Mouse (Mus musculus) MEL (cell line): ENCODE measurements around the gene Wdr46. TPM values are rescaled to one million over a fixed set of nuclear protein-coding genes. Genes with fewer than 3 reads are reported as not detected.

Experiments
- polyA plus RNA-seq, 2 experiments: library from polyadenylated mRNA; stranded (reverse) in 1 of 2; unstranded in 1 of 2; fragments of >175 nt in 1 of 2; fragments of >200 nt in 1 of 2; gene quantifications; 2 replicates each; pipeline versions ENCODE4 v1.2.1 to v1.2.4; 2012; ENCODE audit warnings: low replicate concordance in 2 of 2, low read depth in 1 of 2; ENCODE audit not compliant: insufficient read length in 2 of 2, insufficient read depth in 1 of 2, missing spikeins in 1 of 2
- total RNA-seq: library from RNA; depleted of rRNA; stranded (reverse); fragments of 300-350 nt; gene quantifications from 2 replicates; pipeline ENCODE4 v1.2.3, GENCODE M21; 2012; rRNA removed

Wdr46 gene
- total and polyA plus RNA-seq, 3 experiments: 100 to 131 TPM; not detected in 1

Other genes starting within 250 kb of the Wdr46 start
Only the 30 nearest of the 31 such genes appear.
- gene March2, start 222.0 kb upstream of the Wdr46 start, total RNA-seq: 7.2 and 10.9 TPM in 2 replicates
- gene March2, start 222.0 kb upstream of the Wdr46 start, polyA plus RNA-seq: 10 to 100 TPM in 1 of 2 experiments, not detected in 1; 18.8 TPM
- 24.0 and 26.3 TPM in 2 replicates for gene Rab11b, start 180.1 kb upstream of the Wdr46 start, total RNA-seq
- gene Rab11b, start 180.1 kb upstream of the Wdr46 start, polyA plus RNA-seq: 100 to 1,000 TPM in 1 of 2 experiments, not detected in 1; 105 TPM
- gene Angptl4, start 158.8 kb upstream of the Wdr46 start, total RNA-seq: 11.7 and 13.5 TPM in 2 replicates
- gene Angptl4, start 158.8 kb upstream of the Wdr46 start, polyA plus RNA-seq: 10 to 100 TPM in 1 of 2 experiments, not detected in 1; 15.8 TPM
- 5.0 and 5.2 TPM in 2 replicates for gene Kank3, start 130.1 kb upstream of the Wdr46 start, total RNA-seq
- 1 to 10 TPM in 1 of 2 experiments, not detected in 1; 5.5 TPM for gene Kank3, start 130.1 kb upstream of the Wdr46 start, polyA plus RNA-seq
- gene Rps28, start 116.1 kb upstream of the Wdr46 start, total RNA-seq: 3,378 and 3,556 TPM in 2 replicates
- 1,000 to 10,000 TPM in 1 of 2 experiments, 100 to 1,000 TPM in 1; 994 to 2,154 TPM for gene Rps28, start 116.1 kb upstream of the Wdr46 start, polyA plus RNA-seq
- 359 and 370 TPM in 2 replicates for gene Ndufa7, start 116.1 kb upstream of the Wdr46 start, total RNA-seq
- gene Ndufa7, start 116.1 kb upstream of the Wdr46 start, polyA plus RNA-seq: 100 to 1,000 TPM in 1 of 2 experiments, not detected in 1; 326 TPM
- 38.5 and 48.5 TPM in 2 replicates for gene Cd320, start 97.6 kb upstream of the Wdr46 start, total RNA-seq
- 10 to 100 TPM in 1 of 2 experiments, not detected in 1; 45.6 TPM for gene Cd320, start 97.6 kb upstream of the Wdr46 start, polyA plus RNA-seq
- not detected in 2 replicates for gene Gm7029, start 66.8 kb upstream of the Wdr46 start, total RNA-seq
- not detected for gene Gm7029, start 66.8 kb upstream of the Wdr46 start, polyA plus RNA-seq
- 17.1 and 20.6 TPM in 2 replicates for gene Kifc1, start 50.0 kb upstream of the Wdr46 start, total RNA-seq
- 10 to 100 TPM in 1 of 2 experiments, not detected in 1; 53.5 TPM for gene Kifc1, start 50.0 kb upstream of the Wdr46 start, polyA plus RNA-seq
- not detected in 2 replicates for gene Platr17, start 35.5 kb upstream of the Wdr46 start, total RNA-seq
- gene Platr17, start 35.5 kb upstream of the Wdr46 start, polyA plus RNA-seq: not detected
- gene Daxx, start 31.2 kb upstream of the Wdr46 start, total RNA-seq: 39.6 and 40.6 TPM in 2 replicates
- gene Daxx, start 31.2 kb upstream of the Wdr46 start, polyA plus RNA-seq: 10 to 100 TPM in 1 of 2 experiments, not detected in 1; 68.0 TPM
- 14.7 and 24.3 TPM in 2 replicates for gene Tapbp, start 24.8 kb upstream of the Wdr46 start, total RNA-seq
- gene Tapbp, start 24.8 kb upstream of the Wdr46 start, polyA plus RNA-seq: 10 to 100 TPM in 1 of 2 experiments, not detected in 1; 33.3 TPM
- gene Zbtb22, start 24.8 kb upstream of the Wdr46 start, total RNA-seq: 18.6 and 20.2 TPM in 2 replicates
- gene Zbtb22, start 24.8 kb upstream of the Wdr46 start, polyA plus RNA-seq: 10 to 100 TPM in 1 of 2 experiments, not detected in 1; 30.0 TPM
- 19.0 and 24.9 TPM in 2 replicates for gene Rgl2, start 11.1 kb upstream of the Wdr46 start, total RNA-seq
- gene Rgl2, start 11.1 kb upstream of the Wdr46 start, polyA plus RNA-seq: 10 to 100 TPM in 1 of 2 experiments, not detected in 1; 43.6 TPM
- 189 and 239 TPM in 2 replicates for gene Pfdn6, start 317 bp upstream of the Wdr46 start, total RNA-seq
- gene Pfdn6, start 317 bp upstream of the Wdr46 start, polyA plus RNA-seq: 100 to 1,000 TPM in 1 of 2 experiments, not detected in 1; 222 TPM
- gene B3galt4, start 10.8 kb downstream of the Wdr46 start, total RNA-seq: 2.2 and 2.5 TPM in 2 replicates
- gene B3galt4, start 10.8 kb downstream of the Wdr46 start, polyA plus RNA-seq: 1 to 10 TPM in 1 of 2 experiments, not detected in 1; 2.9 TPM
- 20.6 and 23.6 TPM in 2 replicates for gene Vps52, start 15.2 kb downstream of the Wdr46 start, total RNA-seq
- 10 to 100 TPM in 1 of 2 experiments, not detected in 1; 40.7 TPM for gene Vps52, start 15.2 kb downstream of the Wdr46 start, polyA plus RNA-seq
- gene Rps18, start 15.3 kb downstream of the Wdr46 start, total RNA-seq: 252 and 286 TPM in 2 replicates
- gene Rps18, start 15.3 kb downstream of the Wdr46 start, polyA plus RNA-seq: 1,000 to 10,000 TPM in 1 of 2 experiments, not detected in 1; 1,183 TPM
- 81.1 and 87.9 TPM in 2 replicates for gene H2-K1, start 59.7 kb downstream of the Wdr46 start, total RNA-seq
- gene H2-K1, start 59.7 kb downstream of the Wdr46 start, polyA plus RNA-seq: 100 to 1,000 TPM in 1 of 2 experiments, not detected in 1; 113 TPM
- gene Ring1, start 84.0 kb downstream of the Wdr46 start, total RNA-seq: 12.4 and 18.3 TPM in 2 replicates
- gene Ring1, start 84.0 kb downstream of the Wdr46 start, polyA plus RNA-seq: 10 to 100 TPM in 1 of 2 experiments, not detected in 1; 28.4 TPM
- 19.6 and 24.1 TPM in 2 replicates for gene H2-Ke6, start 87.4 kb downstream of the Wdr46 start, total RNA-seq
- gene H2-Ke6, start 87.4 kb downstream of the Wdr46 start, polyA plus RNA-seq: 10 to 100 TPM in 1 of 2 experiments, not detected in 1; 34.4 TPM
- gene Slc39a7, start 91.0 kb downstream of the Wdr46 start, total RNA-seq: 125 and 152 TPM in 2 replicates
- 100 to 1,000 TPM in 1 of 2 experiments, not detected in 1; 150 TPM for gene Slc39a7, start 91.0 kb downstream of the Wdr46 start, polyA plus RNA-seq
- 37.2 and 37.6 TPM in 2 replicates for gene Rxrb, start 91.2 kb downstream of the Wdr46 start, total RNA-seq
- gene Rxrb, start 91.2 kb downstream of the Wdr46 start, polyA plus RNA-seq: 10 to 100 TPM in 1 of 2 experiments, not detected in 1; 63.4 TPM
- 4.6 and 4.8 TPM in 2 replicates for gene Col11a2, start 98.8 kb downstream of the Wdr46 start, total RNA-seq
- gene Col11a2, start 98.8 kb downstream of the Wdr46 start, polyA plus RNA-seq: 10 to 100 TPM in 1 of 2 experiments, not detected in 1; 14.5 TPM
- 2.2 and 2.6 TPM in 2 replicates for gene H2-Oa, start 151.7 kb downstream of the Wdr46 start, total RNA-seq
- gene H2-Oa, start 151.7 kb downstream of the Wdr46 start, polyA plus RNA-seq: 1 to 10 TPM in 1 of 2 experiments, not detected in 1; 3.9 TPM
- gene H2-DMa, start 178.9 kb downstream of the Wdr46 start, total RNA-seq: 26.1 and 38.3 TPM in 2 replicates
- 10 to 100 TPM in 1 of 2 experiments, not detected in 1; 38.7 TPM for gene H2-DMa, start 178.9 kb downstream of the Wdr46 start, polyA plus RNA-seq
- gene Brd2, start 182.0 kb downstream of the Wdr46 start, total RNA-seq: 97.2 and 99.5 TPM in 2 replicates
- 100 to 1,000 TPM; 189 to 252 TPM for gene Brd2, start 182.0 kb downstream of the Wdr46 start, polyA plus RNA-seq
- 0.77 and 0.82 TPM in 2 replicates for gene H2-DMb2, start 202.6 kb downstream of the Wdr46 start, total RNA-seq
- 1 to 10 TPM in 1 of 2 experiments, not detected in 1; 1.5 TPM for gene H2-DMb2, start 202.6 kb downstream of the Wdr46 start, polyA plus RNA-seq
- not detected in 2 replicates for gene H2-DMb1, start 212.4 kb downstream of the Wdr46 start, total RNA-seq
- gene H2-DMb1, start 212.4 kb downstream of the Wdr46 start, polyA plus RNA-seq: under 1 TPM in 1 of 2 experiments, not detected in 1; 0.67 TPM
- 24.6 and 30.7 TPM in 2 replicates for gene Tap1, start 246.9 kb downstream of the Wdr46 start, total RNA-seq
- gene Tap1, start 246.9 kb downstream of the Wdr46 start, polyA plus RNA-seq: 10 to 100 TPM in 1 of 2 experiments, not detected in 1; 46.6 TPM